In genomic region chr8:10143961-10144360, GRCm38 (mm10) we compare ENCODE assay signal across 17 mouse cellular contexts. TPM values are rescaled to one million over a fixed set of nuclear protein-coding genes. Genes with fewer than 3 reads are reported as not detected.
"Had no signal": no experiment of that assay in that cellular context is flagged by ENCODE, and none has a peak within 500 bp of the region (broad histone marks: within the 10 kb centered on the region; RNA-seq: fewer than 3 reads in every experiment).

No protein-coding gene starts in this region.

- H3K9me3 ChIP-seq: kidney, embryonic 15.5 days; liver, embryonic 13.5 days; midbrain, embryonic 12.5 days; midbrain, embryonic 15.5 days; neural tube, embryonic 13.5 days had no signal

- H3K4me2 ChIP-seq: kidney, embryonic 15.5 days; liver, embryonic 13.5 days; lung, embryonic 14.5 days; midbrain, embryonic 12.5 days; midbrain, embryonic 15.5 days; neural tube, embryonic 13.5 days had no signal

- H3K36me3 ChIP-seq: kidney, embryonic 15.5 days; liver, embryonic 13.5 days; midbrain, embryonic 12.5 days; midbrain, embryonic 15.5 days; neural tube, embryonic 13.5 days had no signal

- H3K9ac ChIP-seq: kidney, embryonic 15.5 days; liver, embryonic 13.5 days; lung, embryonic 14.5 days; midbrain, embryonic 12.5 days; midbrain, embryonic 15.5 days; neural tube, embryonic 13.5 days had no signal

- H3K4me1 ChIP-seq: liver, embryonic 13.5 days; midbrain, embryonic 12.5 days; midbrain, embryonic 15.5 days had no signal

- H3K4me3 ChIP-seq: kidney, embryonic 15.5 days; liver, embryonic 13.5 days; midbrain, embryonic 12.5 days; midbrain, embryonic 15.5 days; neural tube, embryonic 13.5 days had no signal

- DNase-seq: kidney, adult 8-10 months; kidney, postnatal 10 days; kidney, postnatal 36 days; liver, embryonic 13.5 days; lung, embryonic 14.5 days; retina, postnatal 1 day; thymus, adult 18-20 months; thymus, postnatal 36 days had no signal

- ATAC-seq: lung, postnatal 0 days; midbrain, embryonic 15.5 days had no signal

- H3K27ac ChIP-seq: kidney, embryonic 15.5 days; liver, embryonic 13.5 days; macrophage; midbrain, embryonic 12.5 days; midbrain, embryonic 15.5 days; neural tube, embryonic 13.5 days had no signal

- H3K27me3 ChIP-seq: kidney, embryonic 15.5 days; liver, embryonic 13.5 days; midbrain, embryonic 12.5 days; midbrain, embryonic 15.5 days had no signal

RNA-seq across cellular contexts. Expression of gene Myo16, which starts 9.8 kb away (rescaled TPM):
- total RNA-seq: liver, adult 2 months; megakaryocyte, adult 5-6 weeks had no signal
- polyA plus RNA-seq: liver, adult 2 months; liver, embryonic 13.5 days; macrophage; small intestine, adult 2 months had no signal
